Mouse (Mus musculus): ENCODE data around the gene Lrrfip1.

The Lrrfip1 gene

DNA sequence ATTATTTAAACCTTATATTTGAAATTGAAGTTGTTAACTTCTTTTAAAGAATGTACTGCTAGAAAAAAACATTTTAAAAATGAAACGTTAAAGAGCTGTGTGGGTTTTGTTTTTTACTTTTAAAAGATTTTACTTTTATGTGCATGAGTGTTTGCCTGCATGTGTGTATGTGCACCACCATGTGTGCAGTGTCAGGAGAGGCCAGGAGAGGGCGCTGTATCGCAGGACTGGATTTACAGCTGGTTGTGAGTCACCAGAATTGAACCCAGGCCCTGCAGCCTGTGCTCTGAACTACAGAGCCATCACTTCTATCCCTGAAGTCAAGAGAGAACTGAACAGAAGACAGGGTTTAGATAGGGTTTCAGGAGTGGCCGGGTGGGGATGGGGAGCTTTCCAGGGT, 130.3 kb downstream of the Lrrfip1 start:
- no peak for DNase-seq (ENCODE audit: low spot score in 2 of 2)

DNA sequence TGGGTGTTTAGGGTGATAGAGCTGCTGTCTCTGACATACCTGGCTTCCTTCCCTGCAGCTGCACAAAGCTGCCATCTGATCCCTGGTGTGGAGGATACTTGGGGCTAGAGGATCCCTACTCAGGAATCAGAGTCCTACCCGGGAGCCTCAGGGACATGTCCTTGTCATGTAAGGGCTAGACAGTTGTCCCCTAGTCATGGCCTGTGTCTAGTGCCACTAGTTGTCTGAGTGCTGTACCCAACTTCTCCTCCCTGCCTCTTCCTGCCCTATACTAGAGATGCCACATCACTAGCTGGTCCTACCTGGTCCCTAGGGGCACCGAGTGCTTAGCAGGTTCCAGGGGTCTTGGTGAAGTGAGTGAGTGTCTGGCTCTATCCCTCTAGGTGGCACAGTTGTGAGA, 138.5 kb downstream of the Lrrfip1 start:
- DNase-seq (ENCODE audit: low spot score in 2 of 2) = no peak

DNA sequence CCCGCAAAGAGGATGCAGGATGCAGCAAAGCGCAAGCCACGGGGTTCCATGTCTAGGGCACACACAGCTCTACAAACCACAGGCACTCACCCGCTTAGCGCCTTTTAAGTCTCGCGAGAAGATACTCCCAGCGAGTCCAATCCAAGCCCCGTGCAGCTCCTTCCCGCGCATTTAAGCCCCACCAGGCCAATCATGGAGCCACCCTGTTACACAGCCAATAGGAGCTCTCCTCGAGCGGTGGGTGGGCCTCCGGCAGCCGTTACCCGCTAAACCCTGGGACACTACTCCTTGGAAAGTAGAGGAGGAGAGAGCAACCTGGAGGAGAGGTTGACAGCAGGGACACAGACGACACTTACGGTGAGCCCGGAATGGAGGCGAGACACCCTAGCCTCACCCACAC, 146.3 kb downstream of the Lrrfip1 start, which contains the start of gene Rbm44:
Gene Rbm44, plus strand, starts transcription at position 277 of the 400 bp plus-strand sequence.
- no peak for DNase-seq (ENCODE audit: low spot score in 2 of 2)

DNA sequence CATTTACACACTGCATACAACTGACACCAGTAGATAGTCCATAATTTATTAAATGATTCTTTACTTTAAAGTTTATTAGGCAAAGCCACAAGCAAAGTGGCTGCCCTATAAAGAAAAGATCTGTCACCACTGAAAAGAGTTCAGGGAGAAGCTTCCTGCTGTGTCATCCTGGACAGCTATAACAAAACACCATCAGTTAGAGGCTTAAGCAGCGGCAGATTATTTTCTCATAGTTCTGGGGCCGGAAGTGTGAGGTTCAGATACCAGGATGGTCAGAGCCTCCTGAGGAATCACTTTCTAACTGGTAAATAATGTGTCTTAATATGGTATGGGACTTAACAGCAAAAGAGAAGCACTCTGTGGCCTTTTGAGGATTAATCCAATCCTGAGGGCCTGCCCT, 153.0 kb downstream of the Lrrfip1 start:
- DNase-seq (ENCODE audit: low spot score in 2 of 2) = no peak

DNA sequence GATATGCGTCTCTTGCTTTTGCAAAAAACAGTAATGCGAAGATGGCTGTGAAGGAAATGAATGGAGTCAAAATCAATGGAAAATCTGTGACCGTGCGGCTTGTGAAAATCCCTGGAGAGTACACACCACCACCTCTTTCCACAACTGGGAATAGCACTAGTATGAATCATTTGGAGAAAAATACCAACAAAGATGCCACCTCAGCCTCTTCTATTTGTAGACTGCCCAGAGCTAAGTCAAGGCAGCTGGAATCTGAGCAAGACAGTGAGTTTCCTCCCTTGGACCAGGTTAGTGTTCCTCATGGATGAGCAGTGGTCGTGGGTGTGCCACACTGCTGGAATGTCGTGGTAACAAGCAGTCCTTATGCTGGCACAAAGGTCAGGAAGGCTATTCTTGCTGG, 168.3 kb downstream of the Lrrfip1 start:
- no peak for DNase-seq (ENCODE audit: low spot score in 2 of 2)

DNA sequence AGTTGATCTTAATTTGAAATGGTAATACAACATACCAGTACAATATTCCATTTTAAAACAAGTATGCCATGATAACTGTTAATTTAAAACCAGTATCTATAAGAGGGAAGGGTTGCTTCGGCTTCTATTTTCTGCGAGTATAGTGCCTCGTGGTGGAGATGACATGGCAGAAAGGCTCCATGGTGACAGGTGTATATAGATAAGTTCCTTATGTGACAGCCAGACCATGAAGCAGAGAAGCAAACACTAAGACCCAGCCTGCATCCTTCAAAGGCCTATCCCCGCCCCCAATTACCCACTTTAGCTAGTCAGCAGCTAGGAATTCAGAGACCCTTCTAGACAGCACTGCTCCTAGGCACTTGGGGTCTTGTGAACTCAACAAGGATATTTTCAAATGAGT, 170.6 kb downstream of the Lrrfip1 start:
- no peak for DNase-seq (ENCODE audit: low spot score in 2 of 2)

DNA sequence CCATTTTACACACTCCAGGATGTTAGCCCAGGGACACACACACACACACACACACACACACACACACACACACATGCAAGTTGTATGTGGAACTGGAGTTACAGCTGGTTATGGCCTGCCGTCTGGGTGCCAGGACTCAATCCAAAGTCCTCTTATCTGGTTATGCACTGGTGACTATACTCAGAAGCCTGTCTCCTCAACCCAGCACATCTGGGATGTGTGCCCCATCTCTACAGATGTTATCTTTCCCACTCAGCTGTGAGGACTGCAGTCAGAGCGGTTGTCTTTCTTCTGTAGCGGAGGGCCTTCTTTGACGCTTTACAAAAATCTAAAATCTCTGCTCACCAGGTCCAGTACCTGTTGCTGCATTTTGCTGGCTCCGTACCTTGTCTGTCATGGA, 176.3 kb downstream of the Lrrfip1 start:
- no peak for DNase-seq (ENCODE audit: low spot score in 2 of 2)

DNA sequence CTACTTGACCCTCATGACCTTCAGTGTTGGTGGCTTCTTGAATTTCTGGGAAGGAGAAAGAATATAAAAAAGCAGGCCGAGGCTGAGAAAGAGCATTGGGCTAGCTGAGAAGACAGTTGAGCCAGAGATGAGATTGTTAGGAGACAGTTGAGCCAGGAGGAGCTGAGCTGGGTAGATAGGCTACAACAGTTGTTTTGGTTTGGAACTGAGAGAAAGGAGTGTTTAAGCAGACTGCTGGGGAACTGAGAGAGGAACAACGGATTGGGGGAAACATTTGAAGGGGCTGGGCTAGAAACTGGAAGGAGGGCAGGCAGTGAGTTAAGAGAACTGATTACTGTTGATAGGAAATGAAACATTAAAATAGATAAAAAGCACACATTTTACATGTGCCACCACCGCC, 177.5 kb downstream of the Lrrfip1 start:
- no peak for DNase-seq (ENCODE audit: low spot score in 2 of 2)

DNA sequence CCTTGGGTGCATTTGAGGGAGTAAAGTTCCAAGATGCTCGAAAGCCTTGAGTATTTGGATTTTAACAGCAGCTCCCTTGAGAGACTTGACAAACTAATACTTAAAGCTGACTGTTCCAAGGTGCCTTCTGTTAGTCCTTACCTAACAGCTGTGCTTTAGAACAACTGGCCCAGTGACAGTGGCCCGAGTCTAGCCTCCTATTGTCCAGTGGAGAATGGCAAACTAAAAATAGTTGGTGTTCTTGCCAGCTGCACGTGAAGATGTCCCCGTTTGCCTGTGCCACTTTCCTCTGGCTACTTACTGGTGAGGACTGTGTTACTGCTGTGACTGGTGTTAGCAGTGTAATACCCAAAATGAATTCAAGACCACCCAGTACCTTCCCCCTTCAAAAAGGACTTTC, 178.3 kb downstream of the Lrrfip1 start:
- no peak for DNase-seq (ENCODE audit: low spot score in 2 of 2)
